Mouse (Mus musculus) urinary bladder, postnatal 14 days (tissue): Measurements from ENCODE around the gene Gm14698.
"Not testable (repeated sequence)": the region's sequence is repeated elsewhere in the genome, so short reads cannot be mapped to it uniquely, and the experiment has no call there.

Experiments
- DNase-seq: peaks from one replicate; pipeline ENCODE4 v3.0.0; 2021; ENCODE audit warnings: low spot score

Gene Gm14698

DNA sequence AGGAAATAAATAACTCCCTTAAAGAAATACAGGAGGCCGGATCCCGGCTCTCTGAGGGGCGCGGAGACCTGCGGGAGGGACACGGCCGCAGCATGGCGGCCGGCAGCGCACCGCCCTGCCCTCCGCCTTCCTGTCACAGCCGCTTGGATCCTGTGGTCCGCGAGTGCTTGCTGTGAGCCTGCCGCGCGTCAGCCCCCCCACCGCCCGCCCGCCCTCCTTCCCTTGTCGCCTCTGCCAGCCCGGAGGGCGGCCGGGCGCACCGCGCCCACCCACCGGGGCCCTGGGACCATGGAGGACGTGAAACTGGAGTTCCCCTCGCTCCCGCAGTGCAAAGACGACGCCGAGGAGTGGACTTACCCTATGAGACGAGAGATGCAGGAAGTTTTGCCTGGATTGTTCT is at the start of gene Gm14698:
Gene Gm14698 (plus strand): TSS at position 35 of the 400 bp plus-strand sequence.
- not testable (repeated sequence) for DNase-seq

DNA sequence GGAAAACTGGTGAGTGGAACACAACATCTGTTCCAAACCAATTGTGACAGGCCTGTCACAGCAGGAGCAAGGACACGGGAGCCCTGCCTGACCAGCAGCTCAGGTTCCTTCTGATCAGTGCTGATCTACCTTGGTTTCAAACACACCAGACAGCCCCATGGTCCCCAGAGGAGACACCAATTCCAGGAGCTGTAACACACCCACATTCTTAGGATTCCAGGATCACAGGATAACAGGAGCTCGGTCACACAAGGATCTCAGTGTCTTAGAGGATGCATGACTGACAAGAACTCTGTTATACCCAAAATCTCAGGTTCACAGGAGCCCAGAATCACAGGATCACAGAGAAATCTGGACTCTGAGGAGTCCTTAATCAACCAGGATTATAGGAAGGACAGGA is 444 bp upstream of the Gm14698 start:
- DNase-seq = not testable (repeated sequence)

DNA sequence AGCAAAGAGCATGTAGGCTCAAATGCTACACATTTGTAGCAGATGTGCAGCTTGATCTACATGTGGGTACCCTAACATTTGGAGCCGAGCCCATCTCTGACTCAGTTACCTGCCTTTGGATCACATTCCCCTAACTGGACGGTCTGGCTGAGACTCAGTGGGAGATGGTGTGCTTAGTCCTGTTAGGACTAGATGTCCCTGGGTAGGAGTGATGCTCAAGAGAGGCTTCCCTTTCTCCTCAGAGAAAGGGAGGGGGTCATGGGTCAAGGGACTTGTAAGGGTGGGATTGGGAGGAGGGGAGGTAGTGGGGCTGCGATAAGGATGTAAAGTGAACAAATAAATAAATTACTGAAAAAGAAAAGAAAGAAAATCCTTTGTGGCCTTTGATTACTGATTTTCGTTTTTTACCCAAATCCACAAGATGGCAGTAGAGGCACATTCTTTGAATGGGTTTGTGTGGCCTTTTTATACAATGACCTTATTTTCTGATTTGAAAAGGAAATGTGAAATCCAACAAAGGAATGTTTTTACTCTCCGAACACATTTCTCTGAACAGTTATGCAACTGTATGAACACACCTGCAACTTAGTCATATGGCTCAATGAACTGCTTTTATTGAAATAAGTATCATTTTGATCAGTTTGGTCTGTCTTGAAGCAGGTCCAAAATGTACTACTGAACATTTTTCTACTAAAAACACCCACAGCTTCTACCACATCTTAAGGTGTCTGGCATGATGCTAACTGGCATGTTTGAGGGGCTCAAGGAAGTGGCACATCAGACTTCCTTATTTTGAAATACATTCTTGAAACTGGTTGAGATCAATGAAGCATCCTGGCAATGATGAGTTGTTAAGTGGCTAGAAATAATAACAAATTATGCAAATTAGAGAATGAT is 18.9 kb downstream of the Gm14698 start:
- DNase-seq = no peak

DNA sequence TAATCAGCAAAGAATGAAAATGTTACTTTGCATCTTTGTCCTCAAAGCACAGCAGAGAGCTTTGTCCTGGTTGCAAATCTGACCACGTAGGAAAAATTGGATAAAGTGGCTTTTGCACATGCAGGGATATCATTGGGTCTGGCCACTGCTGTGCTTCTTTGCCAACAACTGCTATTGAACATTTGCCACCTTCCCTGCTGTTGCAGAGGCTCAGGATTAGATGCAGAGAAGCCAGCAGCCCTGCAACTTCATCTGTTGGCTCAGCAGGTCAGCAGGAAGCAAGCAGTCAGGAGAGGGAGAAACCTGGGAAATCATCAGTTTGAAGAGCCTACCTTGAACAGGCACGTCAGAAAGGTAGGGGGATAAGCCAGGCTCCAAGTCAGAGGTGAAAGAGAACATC is 44.3 kb downstream of the Gm14698 start:
- DNase-seq = no peak
